Mouse (Mus musculus): ENCODE measurements at regions not wholly inside any gene's neighbourhood (a gene's known extent, or its start where the extent isn't known, plus 50 kb on each side); places are given as distances from the start of the nearest gene placed in this dataset.

DNA sequence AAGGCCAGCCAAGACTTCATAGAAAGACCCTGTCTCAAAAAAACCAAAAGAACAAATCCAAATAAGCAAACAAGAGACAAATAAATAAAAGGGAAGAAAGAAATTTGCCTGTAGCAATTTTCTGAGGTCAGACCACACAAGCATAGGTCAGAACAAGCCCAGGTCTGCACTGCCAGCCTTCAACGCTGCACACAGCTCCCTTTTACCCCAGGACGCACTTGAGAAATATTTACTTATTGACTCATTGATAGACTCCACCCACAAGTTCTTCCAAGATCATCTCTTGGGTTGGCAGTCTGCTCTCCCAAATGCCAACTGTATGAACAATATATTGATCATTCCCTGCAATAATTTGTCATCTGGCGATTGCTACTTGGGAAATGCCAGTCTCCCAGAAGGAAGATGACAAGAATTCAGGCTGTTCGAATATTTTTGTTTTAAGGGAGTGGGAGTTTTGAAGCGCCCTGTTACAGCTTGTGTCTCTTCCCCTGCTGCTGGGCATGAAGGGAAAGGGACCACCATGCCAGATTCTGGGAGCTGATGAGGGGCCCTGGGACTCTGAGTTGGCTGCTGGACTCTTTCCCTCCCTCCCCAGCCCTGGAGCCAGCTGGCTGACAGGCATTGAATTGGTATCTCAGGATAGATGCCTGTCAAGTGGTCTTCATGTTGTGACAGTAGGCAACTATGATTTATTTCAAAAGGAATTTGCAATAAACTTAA is 102.9 kb upstream of the Tle3 start:
- no peak for TF ChIP-seq CTCF (conservative IDR thresholded peaks at IDR 0.05)

DNA sequence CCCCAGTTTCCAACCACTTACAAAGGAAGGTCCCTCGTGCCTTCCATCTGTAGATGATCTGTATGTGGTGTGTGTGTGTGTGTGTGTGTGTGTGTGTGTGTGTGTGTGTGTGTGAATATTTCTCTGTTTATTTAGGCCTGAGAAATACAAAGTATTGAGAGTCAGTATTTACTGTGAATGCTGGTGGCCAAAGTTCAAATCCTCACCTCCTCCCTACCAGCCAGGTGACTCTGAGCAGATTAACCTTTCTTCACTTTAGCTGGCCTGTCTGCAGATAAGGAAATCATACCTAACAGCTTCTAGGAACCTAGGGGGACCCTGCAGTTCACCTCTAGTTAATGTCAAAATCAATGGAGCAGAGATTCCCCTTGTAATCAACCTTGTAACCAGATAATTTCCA is 100.9 kb upstream of the Tle3 start:
- no peak for TF ChIP-seq CTCF (conservative IDR thresholded peaks at IDR 0.05)
- DNase-seq (ENCODE audit: low spot score in 2 of 2): no peak
- no peak overlapping the region for H3K4me3 ChIP-seq
- H3K27ac ChIP-seq: no peak overlapping the region

More for the DNA sequence above, 102.9 kb upstream of the Tle3 start:
- H3K27ac ChIP-seq: no peak overlapping the region
- H3K4me3 ChIP-seq: no peak overlapping the region
- peak; percentile 17 to 48 for DNase-seq (ENCODE audit: low spot score in 2 of 2)

DNA sequence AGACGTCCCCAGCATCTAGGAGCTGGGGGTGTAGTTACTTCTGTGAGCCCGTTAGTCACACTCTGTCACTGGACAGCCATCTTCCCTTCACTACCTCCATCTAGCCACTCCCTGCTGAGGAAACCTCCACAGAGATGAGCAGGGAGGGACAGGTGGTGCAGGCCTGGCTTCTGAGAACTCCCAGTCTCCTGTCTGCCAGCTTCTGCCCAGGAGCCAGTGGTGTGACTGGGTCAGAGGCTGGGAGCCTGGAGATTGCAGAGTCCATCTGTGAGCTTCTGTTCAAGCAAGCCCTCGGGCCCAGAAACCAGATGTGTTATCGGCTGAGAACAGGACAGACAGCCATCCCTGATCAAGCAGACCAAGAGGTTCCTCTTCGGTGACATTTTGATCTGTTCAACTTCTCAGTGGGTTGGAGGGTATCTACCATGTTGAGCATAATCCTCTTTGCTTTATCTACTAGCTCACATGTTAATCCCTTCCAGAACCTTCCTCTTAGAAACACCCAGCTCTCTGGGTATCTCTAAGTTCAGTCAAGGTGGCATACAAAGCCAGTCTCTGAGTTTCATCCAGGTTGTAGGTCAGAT is 100.3 kb upstream of the Tle3 start:
- no peak overlapping the region for H3K4me3 ChIP-seq
- TF ChIP-seq CTCF (conservative IDR thresholded peaks at IDR 0.05): no peak
- DNase-seq (ENCODE audit: low spot score in 2 of 2): no peak
- H3K27ac ChIP-seq: no peak overlapping the region

DNA sequence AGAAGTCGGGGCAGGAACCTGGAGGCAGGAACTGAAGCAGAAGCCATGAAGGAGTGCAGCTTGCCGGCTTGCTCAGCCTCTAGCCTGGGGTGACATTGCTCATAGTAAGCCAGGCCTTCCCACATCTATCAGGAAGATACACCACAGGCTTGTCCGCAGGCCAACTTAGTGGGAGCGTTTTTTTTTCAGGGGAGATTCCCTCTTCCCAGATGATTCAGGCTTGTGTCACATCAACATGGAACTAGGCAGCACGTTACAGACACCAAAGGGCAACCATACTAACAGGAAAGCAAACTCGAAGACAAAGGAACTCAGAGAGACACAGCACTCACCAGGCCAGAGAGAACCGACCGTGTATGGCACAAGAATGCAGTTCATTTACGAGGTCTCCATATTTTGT is 98.1 kb upstream of the Tle3 start:
- DNase-seq (ENCODE audit: low spot score in 2 of 2): no peak
- Histone ChIP-seq H3K4me3 (no peak overlapping the region), H3K27ac (no peak overlapping the region)
- no peak for TF ChIP-seq CTCF (conservative IDR thresholded peaks at IDR 0.05)

DNA sequence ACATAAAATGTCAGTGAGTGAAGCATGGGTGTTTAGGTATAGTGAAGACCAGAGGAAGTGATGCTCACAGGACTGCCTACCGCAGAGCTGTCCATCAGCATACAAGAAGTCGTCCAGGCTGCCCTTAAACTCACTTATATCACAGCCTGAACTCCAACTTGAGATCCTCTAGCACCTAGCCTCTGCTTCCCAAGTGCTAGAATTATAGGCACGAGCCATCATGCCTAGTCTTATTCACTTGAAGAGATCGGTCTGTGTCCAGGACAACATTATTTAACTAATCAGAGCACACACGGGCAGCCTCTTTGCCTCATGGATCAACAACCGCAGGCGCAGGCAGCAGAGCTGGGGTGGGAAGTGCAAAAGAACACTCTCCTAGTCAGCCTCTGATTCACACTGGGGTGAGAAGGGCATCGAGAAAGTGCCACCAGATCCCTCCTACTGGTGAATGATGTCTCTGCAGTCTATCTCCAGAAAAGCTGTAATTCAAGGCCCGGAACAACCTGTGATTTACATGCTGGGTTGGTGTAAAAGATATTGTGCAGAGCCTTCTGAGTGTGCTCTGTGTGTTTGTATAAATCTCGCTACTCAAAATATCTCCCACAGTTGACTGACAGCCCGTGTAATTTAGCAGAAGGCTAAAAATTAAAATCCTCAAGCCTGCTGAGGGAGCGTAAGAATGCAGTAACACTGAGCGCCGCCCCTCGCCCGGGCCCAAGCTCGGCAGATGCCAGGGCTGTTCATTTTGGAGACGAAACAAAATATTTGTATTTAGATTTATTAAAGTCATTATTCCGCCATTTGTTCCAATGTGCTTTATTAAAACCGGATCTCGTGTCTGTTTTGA is 94.6 kb upstream of the Tle3 start:
- H3K27ac ChIP-seq: peak overlapping the region; percentile 24; the same call in 1 of the 2 replicates
- peak overlapping the region; percentile 30 for H3K4me3 ChIP-seq

DNA sequence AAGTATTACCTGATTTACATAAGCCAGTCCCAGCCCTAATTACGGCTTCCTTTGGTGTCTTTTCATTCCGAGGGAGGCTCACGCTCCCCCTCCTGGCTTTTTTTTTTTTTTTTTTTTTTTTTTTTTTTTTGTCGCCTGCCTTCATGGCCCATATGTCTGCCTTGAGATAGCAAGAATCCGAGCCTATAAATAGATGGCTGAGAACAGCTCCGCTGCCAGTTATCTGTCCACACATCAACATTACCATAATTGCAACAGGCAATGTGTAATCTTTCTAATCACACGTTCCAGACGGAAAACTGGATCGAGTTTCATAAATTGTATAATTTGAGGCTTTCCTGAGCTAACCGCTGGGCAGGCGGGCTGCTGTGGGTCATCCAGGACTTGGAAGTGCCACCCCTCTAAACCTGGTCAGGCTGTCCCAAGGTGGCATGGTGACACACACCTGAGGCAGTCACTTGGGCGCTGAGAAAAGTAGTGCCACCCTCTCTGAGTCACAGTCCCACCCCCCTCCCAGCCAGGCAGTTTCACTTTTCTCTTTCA is 93.9 kb upstream of the Tle3 start:
- Histone ChIP-seq H3K27ac (no peak overlapping the region; the same call in 1 of the 2 replicates), H3K4me3 (peak overlapping the region; percentile 30)

More for the DNA sequence above, 94.6 kb upstream of the Tle3 start:
- peak; percentile 81 for TF ChIP-seq CTCF (conservative IDR thresholded peaks at IDR 0.05)
- DNase-seq (ENCODE audit: low spot score in 2 of 2): peak; percentile 27 to 54

DNA sequence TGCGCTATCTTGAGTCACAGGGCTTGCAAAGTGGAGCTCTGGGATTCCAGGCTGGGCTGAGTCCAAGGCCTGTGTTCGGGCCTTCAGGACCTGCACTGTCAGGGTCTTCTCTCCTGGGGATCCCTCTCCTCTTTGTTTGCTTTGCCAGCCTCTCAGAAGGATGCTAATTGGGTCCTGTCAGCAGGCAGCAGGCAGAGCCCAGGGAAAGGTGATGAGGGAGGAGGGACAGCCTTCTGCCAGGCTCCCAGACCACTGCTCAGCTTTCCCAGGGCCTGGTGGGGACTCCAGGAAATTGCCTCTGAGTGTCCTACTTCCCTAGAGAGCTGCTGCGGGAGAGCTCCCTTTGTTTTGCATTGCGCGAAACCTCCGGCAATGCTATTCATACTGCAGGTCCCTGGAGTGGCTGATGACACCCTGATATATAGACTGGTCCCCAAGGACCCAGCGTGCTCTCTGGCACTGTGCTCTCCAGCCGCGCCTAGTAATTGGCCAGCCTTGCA is 93.1 kb upstream of the Tle3 start:
- Histone ChIP-seq H3K4me3 (no peak overlapping the region), H3K27ac (no peak overlapping the region)
- TF ChIP-seq CTCF (conservative IDR thresholded peaks at IDR 0.05): no peak
- no peak for DNase-seq (ENCODE audit: low spot score in 2 of 2)

More for the DNA sequence above, 93.9 kb upstream of the Tle3 start:
- no peak for TF ChIP-seq CTCF (conservative IDR thresholded peaks at IDR 0.05)
- peak; percentile 27 to 74 for DNase-seq (ENCODE audit: low spot score in 2 of 2)

DNA sequence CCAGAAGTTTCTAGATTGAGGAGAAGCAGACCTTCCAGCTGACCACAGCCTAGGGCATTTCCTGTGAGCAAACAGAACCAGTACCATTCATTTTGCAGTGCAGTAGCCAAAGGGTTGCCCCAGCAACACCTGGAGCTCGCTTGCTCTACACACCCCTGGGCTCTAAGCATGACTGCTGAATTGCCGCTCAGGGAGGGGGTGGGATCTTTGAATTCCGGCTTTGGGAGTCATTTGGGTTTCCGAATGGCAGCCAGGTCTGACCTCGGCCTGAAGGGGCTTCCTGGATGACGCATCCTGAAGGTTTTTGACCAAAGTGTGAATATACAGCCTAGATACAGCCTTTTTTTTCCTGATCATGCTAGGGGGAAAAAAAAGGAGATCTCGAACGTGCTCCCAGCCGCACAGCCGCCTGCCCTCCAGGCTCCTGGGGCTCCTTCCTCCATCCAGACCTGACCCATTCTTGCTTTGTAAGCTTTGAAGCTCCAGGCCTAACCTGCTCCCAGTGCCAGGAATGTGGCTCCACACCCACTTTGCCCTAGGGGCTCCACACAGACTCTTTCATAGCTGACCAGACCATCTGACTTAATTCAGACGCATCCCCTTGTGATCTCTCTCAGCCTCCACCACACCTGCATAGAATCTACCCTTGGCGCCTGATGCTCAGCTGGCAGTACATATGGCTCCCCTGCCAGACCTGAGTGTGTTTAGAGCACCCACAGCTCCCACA is 91.1 kb upstream of the Tle3 start:
- no peak for TF ChIP-seq CTCF (conservative IDR thresholded peaks at IDR 0.05)
- Histone ChIP-seq H3K27ac (no peak overlapping the region), H3K4me3 (no peak overlapping the region)
- no peak for DNase-seq (ENCODE audit: low spot score in 2 of 2)

DNA sequence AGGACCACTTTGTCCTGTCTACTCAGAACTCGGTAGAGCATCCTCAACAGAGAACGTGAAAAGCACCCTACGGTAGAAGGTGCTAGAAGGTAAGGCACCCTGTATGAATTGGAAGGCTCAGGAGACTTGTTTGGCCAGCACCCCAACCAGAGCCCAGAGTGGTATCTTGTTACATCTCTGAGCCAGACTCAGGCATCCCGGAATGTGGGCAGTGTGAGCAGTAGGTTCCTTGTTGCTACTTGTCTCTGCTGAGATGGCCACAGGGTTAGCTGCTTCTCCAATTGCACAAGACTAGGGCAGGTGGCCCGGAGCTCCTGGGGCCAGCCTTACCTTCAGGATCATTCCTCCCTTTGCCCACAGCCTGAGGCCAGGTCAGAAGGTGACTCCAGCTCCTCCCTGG is 88.9 kb upstream of the Tle3 start:
- no peak for DNase-seq (ENCODE audit: low spot score in 2 of 2)
- H3K4me3 ChIP-seq: no peak overlapping the region
- no peak for TF ChIP-seq CTCF (conservative IDR thresholded peaks at IDR 0.05)
- H3K27ac ChIP-seq: no peak overlapping the region

DNA sequence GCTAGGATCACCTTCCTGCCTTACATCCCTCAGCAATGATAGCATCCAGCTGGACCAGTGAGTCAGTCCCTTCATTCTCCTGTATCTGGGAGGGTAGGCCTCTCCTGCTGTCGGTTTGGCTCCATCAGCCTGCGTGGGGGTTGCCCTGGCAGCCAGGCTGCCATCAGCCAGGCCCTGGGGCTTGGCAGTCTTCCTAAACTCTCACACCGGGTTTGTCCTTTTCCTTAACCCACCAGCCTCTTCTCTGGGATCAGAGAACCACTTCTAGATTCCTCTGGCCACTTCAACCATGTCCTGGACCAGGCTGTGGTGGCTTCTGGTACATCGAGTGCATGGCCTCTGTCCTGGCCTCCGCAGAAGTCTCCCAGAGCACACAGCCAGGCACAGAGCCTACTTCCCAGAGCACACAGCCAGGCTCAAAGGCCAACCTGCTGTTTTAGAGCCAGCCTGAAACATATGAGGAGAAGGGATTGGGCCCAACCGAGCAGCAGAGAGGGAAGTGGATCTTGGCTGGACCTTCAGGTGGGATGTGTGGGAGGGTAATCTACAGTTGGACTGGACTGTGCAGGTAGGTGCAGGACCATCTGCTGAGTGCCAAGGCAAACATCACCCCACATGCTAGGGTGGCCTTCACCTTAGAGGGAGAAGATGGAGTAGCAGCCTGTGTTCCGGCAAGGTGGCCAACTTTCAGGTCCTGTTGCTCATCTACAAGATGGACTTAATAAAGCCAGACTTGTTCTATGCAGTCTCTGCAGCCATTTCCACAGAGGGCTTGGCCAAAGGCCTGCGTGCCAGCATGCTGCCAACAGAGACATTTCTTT is 87.8 kb upstream of the Tle3 start:
- Histone ChIP-seq H3K27ac (no peak overlapping the region), H3K4me3 (no peak overlapping the region)
- no peak for TF ChIP-seq CTCF (conservative IDR thresholded peaks at IDR 0.05)
- DNase-seq (ENCODE audit: low spot score in 2 of 2): peak in 1 of 2 experiments; percentile 55

DNA sequence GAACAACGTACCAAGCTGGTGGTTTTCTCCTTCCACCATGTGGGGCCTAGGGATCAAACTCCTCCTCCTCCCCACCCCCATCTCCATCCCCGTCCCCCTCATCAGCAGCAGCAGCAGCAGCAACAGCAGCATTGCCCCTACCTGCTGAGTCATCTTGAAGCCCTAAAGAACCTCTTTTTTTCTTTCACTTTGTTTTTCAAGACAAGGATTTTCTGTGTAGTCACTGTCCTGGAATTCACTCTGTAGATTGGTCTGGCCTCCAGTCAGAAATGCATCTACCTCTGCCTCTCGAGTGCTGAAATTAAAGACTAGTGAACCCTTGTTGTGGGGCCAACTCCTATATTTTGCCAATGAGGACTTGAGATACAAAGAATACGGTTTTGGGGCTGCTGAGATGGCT is 85.6 kb upstream of the Tle3 start:
- no peak overlapping the region for H3K4me3 ChIP-seq
- no peak for DNase-seq (ENCODE audit: low spot score in 2 of 2)
- TF ChIP-seq CTCF (conservative IDR thresholded peaks at IDR 0.05): no peak
- H3K27ac ChIP-seq: no peak overlapping the region

All from layer of hippocampus, adult 2 months (tissue).